Mouse (Mus musculus) MEL (cell line): ENCODE measurements around the gene Clmp. TPM values are rescaled to one million over a fixed set of nuclear protein-coding genes. Genes with fewer than 3 reads are reported as not detected.

Source experiments
- DNase-seq: peaks from one replicate; pipeline ENCODE4 v3.0.0; 2011; ENCODE audit warnings: low read depth, low spot score
- H3K27ac ChIP-seq: 2 replicates; pipeline ENCODE4 v1.5.1; 2012; ENCODE audit warnings: low read depth, mild to moderate bottlenecking, control low read depth, low read length, moderate library complexity; ENCODE audit not compliant: control insufficient read depth
- H3K27me3 ChIP-seq, 2 experiments: fragments of 150-350 bp in 1 of 2; sonication (generic) in 1 of 2; 2 replicates each; pipeline ENCODE4 v1.6.1; 2012; ENCODE audit warnings: low read length in 2 of 2, mild to moderate bottlenecking in 2 of 2, improper control_type of control experiment in 1 of 2, moderate library complexity in 1 of 2; ENCODE audit not compliant: insufficient read depth in 2 of 2, control insufficient read depth in 1 of 2
- H3K36me3 ChIP-seq, 2 experiments: 2 replicates each; pipeline ENCODE4 v1.6.1; 2012 to 2014; ENCODE audit warnings: low read length in 2 of 2, improper control_type of control experiment in 1 of 2, inconsistent platforms in 1 of 2, mild to moderate bottlenecking in 1 of 2; ENCODE audit not compliant: insufficient read depth in 2 of 2, control insufficient read depth in 1 of 2
- H3K4me1 ChIP-seq, 2 experiments: fragments of 150-350 bp in 1 of 2; sonication (generic) in 1 of 2; 2 replicates each; pipeline ENCODE4 v1.6.1; 2012; ENCODE audit warnings: low read length in 2 of 2, improper control_type of control experiment in 1 of 2, mild to moderate bottlenecking in 1 of 2; ENCODE audit not compliant: insufficient read depth in 2 of 2, control insufficient read depth in 1 of 2
- H3K4me3 ChIP-seq, 2 experiments: fragments of 150-350 bp in 1 of 2; sonication (generic) in 1 of 2; 2 replicates each; pipeline ENCODE4 v1.5.1; 2012; ENCODE audit warnings: low read depth in 2 of 2, low read length in 2 of 2, mild to moderate bottlenecking in 2 of 2, moderate library complexity in 2 of 2, control low read depth in 1 of 2, improper control_type of control experiment in 1 of 2; ENCODE audit not compliant: control insufficient read depth in 1 of 2, insufficient read depth in 1 of 2
- H3K79me2 ChIP-seq: 2 replicates; pipeline ENCODE4 v1.6.1; 2012; ENCODE audit warnings: mild to moderate bottlenecking, low read length, moderate library complexity; ENCODE audit not compliant: control insufficient read depth, poor library complexity, insufficient read depth
- H3K9ac ChIP-seq: 2 replicates; pipeline ENCODE4 v1.6.1; 2012; ENCODE audit warnings: low read depth, mild to moderate bottlenecking, control low read depth, low read length, moderate library complexity; ENCODE audit not compliant: control insufficient read depth, poor library complexity, severe bottlenecking
- H3K9me3 ChIP-seq: fragments of 150-350 bp; sonication (generic); replicated peaks from 2 replicates; pipeline ENCODE4 v1.6.1; 2012; ENCODE audit warnings: mild to moderate bottlenecking, low read length, improper control_type of control experiment, moderate library complexity; ENCODE audit not compliant: insufficient read depth
- CHD1 ChIP-seq: IDR thresholded peaks from 2 replicates; pipeline ENCODE4 v1.6.1; 2012; ENCODE audit warnings: low read depth, mild to moderate bottlenecking, inconsistent platforms, low read length, improper control_type of control experiment
- CTCF ChIP-seq, 3 experiments: IDR thresholded peaks in 2 of 3; conservative IDR thresholded peaks in 1 of 3; 2 replicates each; pipeline ENCODE4 v1.5.1; 2011 to 2012; ENCODE audit warnings: low read length in 3 of 3, low read depth in 2 of 3, mild to moderate bottlenecking in 2 of 3, improper control_type of control experiment in 1 of 3, inconsistent platforms in 1 of 3, mixed read lengths in 1 of 3, moderate library complexity in 1 of 3; ENCODE audit not compliant: control insufficient read depth in 1 of 3, insufficient read depth in 1 of 3, poor library complexity in 1 of 3, severe bottlenecking in 1 of 3
- ELF1 ChIP-seq: IDR thresholded peaks from 2 replicates; pipeline ENCODE4 v1.6.1; 2014; ENCODE audit warnings: low read depth, mild to moderate bottlenecking, inconsistent platforms, low read length, improper control_type of control experiment, moderate library complexity
- EP300 ChIP-seq, 2 experiments: IDR thresholded peaks; 2 replicates each; pipeline ENCODE4 v1.6.1; 2011; ENCODE audit warnings: improper control_type of control experiment in 2 of 2, low read length in 2 of 2, low read depth in 1 of 2, mild to moderate bottlenecking in 1 of 2
- ETS1 ChIP-seq: IDR thresholded peaks from 2 replicates; pipeline ENCODE4 v1.6.1; 2012; ENCODE audit warnings: low read depth, mild to moderate bottlenecking, inconsistent platforms, low read length, improper control_type of control experiment, moderate library complexity
- HCFC1 ChIP-seq: IDR thresholded peaks from 2 replicates; pipeline ENCODE4 v1.6.1; 2012; ENCODE audit warnings: low read depth, mild to moderate bottlenecking, inconsistent platforms, low read length, improper control_type of control experiment, moderate library complexity
- JUND ChIP-seq: IDR thresholded peaks from 2 replicates; pipeline ENCODE4 v1.6.1; 2011; ENCODE audit warnings: low read depth, mild to moderate bottlenecking, improper control_type of control experiment, low read length
- MAZ ChIP-seq: IDR thresholded peaks from 2 replicates; pipeline ENCODE4 v1.6.1; 2012; ENCODE audit warnings: low read depth, mild to moderate bottlenecking, inconsistent platforms, low read length, improper control_type of control experiment
- MXI1 ChIP-seq: IDR thresholded peaks from 2 replicates; pipeline ENCODE4 v1.6.1; 2011; ENCODE audit warnings: mild to moderate bottlenecking, low read depth, low read length, improper control_type of control experiment
- NELFE ChIP-seq: IDR thresholded peaks from 2 replicates; pipeline ENCODE4 v1.6.1; 2011; ENCODE audit warnings: low read depth, low read length, improper control_type of control experiment
- NRF1 ChIP-seq: IDR thresholded peaks from 2 replicates; pipeline ENCODE4 v1.6.1; 2014; ENCODE audit warnings: low read depth, mild to moderate bottlenecking, inconsistent platforms, low read length, improper control_type of control experiment, moderate library complexity; ENCODE audit not compliant: poor library complexity, insufficient read depth, severe bottlenecking
- POLR2A ChIP-seq, 2 experiments: IDR thresholded peaks; 2 replicates each; pipeline ENCODE4 v1.6.1; 2011 to 2012; ENCODE audit warnings: low read length in 2 of 2, mild to moderate bottlenecking in 2 of 2, control low read depth in 1 of 2, improper control_type of control experiment in 1 of 2, low read depth in 1 of 2, moderate library complexity in 1 of 2; ENCODE audit not compliant: control insufficient read depth in 1 of 2, insufficient read depth in 1 of 2, poor library complexity in 1 of 2
- POLR2AphosphoS5 ChIP-seq: IDR thresholded peaks from 2 replicates; pipeline ENCODE4 v1.6.1; 2012; ENCODE audit warnings: low read depth, borderline replicate concordance, mild to moderate bottlenecking, inconsistent platforms, low read length, moderate library complexity, mixed read lengths
- RAD21 ChIP-seq: IDR thresholded peaks from 2 replicates; pipeline ENCODE4 v1.6.1; 2011; ENCODE audit warnings: mild to moderate bottlenecking, low read depth, low read length, improper control_type of control experiment
- SIN3A ChIP-seq: IDR thresholded peaks from 2 replicates; pipeline ENCODE4 v1.6.1; 2012; ENCODE audit warnings: low read length, improper control_type of control experiment, inconsistent platforms
- SMC3 ChIP-seq: IDR thresholded peaks from 2 replicates; pipeline ENCODE4 v1.6.1; 2011; ENCODE audit warnings: low read depth, low read length, improper control_type of control experiment
- USF2 ChIP-seq, 2 experiments: IDR thresholded peaks; 2 replicates each; pipeline ENCODE4 v1.6.1; 2011 to 2012; ENCODE audit warnings: improper control_type of control experiment in 2 of 2, low read length in 2 of 2, borderline replicate concordance in 1 of 2, inconsistent platforms in 1 of 2, low read depth in 1 of 2, mild to moderate bottlenecking in 1 of 2; ENCODE audit not compliant: insufficient read depth in 1 of 2
- ZC3H11A ChIP-seq: IDR thresholded peaks from 2 replicates; pipeline ENCODE4 v1.6.1; 2012; ENCODE audit warnings: low read depth, mild to moderate bottlenecking, inconsistent platforms, low read length, improper control_type of control experiment
- ZKSCAN1 ChIP-seq: IDR thresholded peaks from 2 replicates; pipeline ENCODE4 v1.6.1; 2012; ENCODE audit warnings: low read depth, mild to moderate bottlenecking, inconsistent platforms, low read length, improper control_type of control experiment, moderate library complexity
- polyA plus RNA-seq, 2 experiments: library from polyadenylated mRNA; stranded (reverse) in 1 of 2; unstranded in 1 of 2; fragments of >175 nt in 1 of 2; fragments of >200 nt in 1 of 2; gene quantifications; 2 replicates each; pipeline versions ENCODE4 v1.2.1 to v1.2.4; 2012; ENCODE audit warnings: low replicate concordance in 2 of 2, low read depth in 1 of 2; ENCODE audit not compliant: insufficient read length in 2 of 2, insufficient read depth in 1 of 2, missing spikeins in 1 of 2
- total RNA-seq: library from RNA; depleted of rRNA; stranded (reverse); fragments of 300-350 nt; gene quantifications from 2 replicates; pipeline ENCODE4 v1.2.3, GENCODE M21; 2012

The Clmp gene
- total and polyA plus RNA-seq, 3 experiments: not detected

DNA sequence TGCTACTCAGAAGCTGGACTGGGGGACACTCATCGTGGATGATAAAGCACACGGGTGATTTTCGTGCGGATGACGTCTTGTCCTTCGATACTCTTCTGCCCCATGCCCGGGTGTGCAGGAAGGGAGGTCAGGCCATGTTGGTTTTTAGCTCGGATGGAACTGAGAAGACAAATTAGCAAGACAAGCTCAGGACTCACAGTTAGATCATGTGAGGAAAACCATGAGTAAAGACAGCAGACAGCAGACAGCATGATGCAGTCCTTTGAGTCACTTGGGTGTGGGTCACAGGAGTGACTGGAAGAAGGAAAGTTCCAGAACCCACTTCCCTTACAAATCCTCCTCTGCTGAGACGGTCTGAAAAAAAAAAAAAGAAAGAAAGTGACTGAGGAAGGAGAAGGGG, 61.5 kb downstream of the Clmp start:
- H3K4me1 ChIP-seq: no peaks in the 10 kb centered on the region
- no peak overlapping the region for H3K27ac ChIP-seq
- no peaks in the 10 kb centered on the region for H3K36me3 ChIP-seq
- H3K79me2 ChIP-seq: no peaks in the 10 kb centered on the region
- H3K4me3 ChIP-seq: no peak overlapping the region
- no peak overlapping the region for H3K9ac ChIP-seq
- peaks cover 0 to 2% of the 10 kb centered on the region in 2 experiments; a peak in 2 of 4 replicates for H3K27me3 ChIP-seq
- TF ChIP-seq JUND (no peak), NRF1 (no peak), RAD21 (no peak), CTCF (IDR thresholded peaks at IDR 0.05 in 2 of 3, conservative IDR thresholded peaks at IDR 0.05 in 1 of 3; ENCODE audit: control insufficient read depth in 1 of 3, insufficient read depth in 1 of 3, low read depth in 2 of 3, low read length in 3 of 3, poor library complexity in 1 of 3, severe bottlenecking in 1 of 3) (no peak), EP300 (IDR thresholded peaks at IDR 0.05; ENCODE audit: low read depth in 1 of 2, low read length in 2 of 2) (no peak), MXI1 (no peak), ETS1 (no peak), MAZ (no peak), ZC3H11A (no peak), HCFC1 (no peak), NELFE (no peak), ZKSCAN1 (no peak)
- TF ChIP-seq, all 39 proteins: peak for 0
- DNase-seq: no peak
- no peaks in the 10 kb centered on the region for H3K9me3 ChIP-seq

DNA sequence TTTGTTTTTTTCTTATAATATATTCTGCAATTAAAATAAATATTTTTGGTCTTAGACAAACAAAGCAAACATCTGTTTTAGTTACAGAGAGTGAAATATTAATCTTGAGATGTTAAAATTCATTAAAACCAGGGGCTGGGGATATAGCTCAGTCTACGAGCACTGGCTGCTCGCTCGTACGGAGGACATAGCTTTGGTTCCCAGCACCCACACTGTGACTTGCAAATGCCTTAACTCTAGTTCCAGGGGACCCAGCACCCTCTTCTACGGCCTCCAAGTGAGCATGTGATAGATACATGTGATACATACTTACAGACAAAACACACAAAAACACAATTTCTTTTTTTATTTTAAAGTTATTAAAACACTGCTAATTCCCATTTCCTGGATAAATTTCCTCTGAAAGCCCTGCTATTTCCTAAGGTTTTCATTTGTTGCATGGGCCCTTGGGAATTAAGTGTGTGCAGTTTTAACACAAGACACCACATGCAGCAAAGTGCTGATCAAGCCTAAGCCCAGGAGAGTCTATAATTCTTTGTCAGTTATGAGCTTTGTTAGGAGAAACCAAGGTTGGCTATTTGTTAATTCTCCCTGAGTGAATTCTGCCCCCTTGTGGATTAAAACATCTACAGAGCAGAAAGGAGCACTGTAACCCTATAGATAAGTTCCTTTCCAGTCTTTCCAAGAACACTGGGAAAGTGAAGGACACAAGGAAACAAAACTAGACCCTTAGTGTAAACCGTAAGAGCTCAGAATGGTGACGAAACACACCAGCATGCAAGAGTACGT, 64.3 kb downstream of the Clmp start:
- peaks cover 0 to 2% of the 10 kb centered on the region in 2 experiments; a peak in 3 of 4 replicates for H3K27me3 ChIP-seq
- DNase-seq: peak; percentile 42
- H3K9me3 ChIP-seq: no peaks in the 10 kb centered on the region
- H3K36me3 ChIP-seq: no peaks in the 10 kb centered on the region
- no peak overlapping the region for H3K27ac ChIP-seq
- H3K79me2 ChIP-seq: no peaks in the 10 kb centered on the region
- no peaks in the 10 kb centered on the region for H3K4me1 ChIP-seq
- no peak overlapping the region for H3K4me3 ChIP-seq
- no peak for TF ChIP-seq MXI1
- no peak for TF ChIP-seq EP300 (IDR thresholded peaks at IDR 0.05; ENCODE audit: low read depth in 1 of 2, low read length in 2 of 2)
- peak; percentile 63 for TF ChIP-seq SMC3
- no peak for TF ChIP-seq USF2 (IDR thresholded peaks at IDR 0.05; ENCODE audit: borderline replicate concordance in 1 of 2, insufficient read depth in 1 of 2, low read depth in 1 of 2, low read length in 2 of 2)
- no peak for TF ChIP-seq CHD1
- peak; percentile 62 for TF ChIP-seq RAD21
- no peak for TF ChIP-seq JUND
- TF ChIP-seq ELF1: no peak
- TF ChIP-seq SIN3A: no peak
- TF ChIP-seq POLR2A (IDR thresholded peaks at IDR 0.05; ENCODE audit: control insufficient read depth in 1 of 2, insufficient read depth in 1 of 2, low read depth in 1 of 2, low read length in 2 of 2, poor library complexity in 1 of 2): no peak
- TF ChIP-seq CTCF (IDR thresholded peaks at IDR 0.05 in 2 of 3, conservative IDR thresholded peaks at IDR 0.05 in 1 of 3; ENCODE audit: control insufficient read depth in 1 of 3, insufficient read depth in 1 of 3, low read depth in 2 of 3, low read length in 3 of 3, poor library complexity in 1 of 3, severe bottlenecking in 1 of 3): peak in 2 of 3 experiments; percentile 17 to 66; a peak in 3 of 6 replicates
- no peak for TF ChIP-seq POLR2AphosphoS5
- H3K9ac ChIP-seq: no peak overlapping the region
